Mouse (Mus musculus): Measurements from ENCODE around the gene Commd1. TPM values are rescaled to one million over a fixed set of nuclear protein-coding genes. Genes with fewer than 3 reads are reported as not detected.

Gene Commd1
- polyA plus RNA-seq, 1 experiment from 2014 or later: 371 TPM

GRCm38 (mm10) chr11:22995461-22995860 is 13.3 kb upstream of the Commd1 start:
- H3K9ac ChIP-seq (ENCODE audit: low read length): no peak overlapping the region
- ATAC-seq (ENCODE audit: insufficient read depth, low FRiP score): no peak
- no peaks in the 10 kb centered on the region for H3K27me3 ChIP-seq (ENCODE audit: control insufficient read depth, insufficient read depth, low read length)
- no peak overlapping the region for H3K27ac ChIP-seq (ENCODE audit: low read length)
- WGBS: 93% methylated on average over 4 of the region's 4 CpGs
- H3K36me3 ChIP-seq (ENCODE audit: control insufficient read depth, insufficient read depth, low read length): peaks cover 30% of the 10 kb centered on the region
- H3K9me3 ChIP-seq (replicated peaks; ENCODE audit: control insufficient read depth, low read length): no peaks in the 10 kb centered on the region
- H3K4me2 ChIP-seq (ENCODE audit: low read depth, low read length): no peak overlapping the region
- H3K4me1 ChIP-seq (ENCODE audit: control insufficient read depth, insufficient read depth, low read length): peaks cover 6% of the 10 kb centered on the region; the same call in 1 of the 2 replicates
- no peak overlapping the region for H3K4me3 ChIP-seq (replicated peaks; ENCODE audit: low read length)

GRCm38 (mm10) chr11:22994271-22994670 is 12.1 kb upstream of the Commd1 start:
- Histone ChIP-seq H3K4me3 (replicated peaks; ENCODE audit: low read length) (no peak overlapping the region), H3K27me3 (ENCODE audit: control insufficient read depth, insufficient read depth, low read length) (no peaks in the 10 kb centered on the region), H3K36me3 (ENCODE audit: control insufficient read depth, insufficient read depth, low read length) (peaks cover 18% of the 10 kb centered on the region), H3K9me3 (replicated peaks; ENCODE audit: control insufficient read depth, low read length) (no peaks in the 10 kb centered on the region), H3K4me2 (ENCODE audit: low read depth, low read length) (no peak overlapping the region), H3K9ac (ENCODE audit: low read length) (no peak overlapping the region), H3K4me1 (ENCODE audit: control insufficient read depth, insufficient read depth, low read length) (peaks cover 11% of the 10 kb centered on the region; the same call in 1 of the 2 replicates), H3K27ac (ENCODE audit: low read length) (no peak overlapping the region)
- no peak for ATAC-seq (ENCODE audit: insufficient read depth, low FRiP score)
- WGBS: 85% methylated on average over 2 of the region's 2 CpGs

GRCm38 (mm10) chr11:22991218-22991835 is 9.1 kb upstream of the Commd1 start:
- H3K9me3 ChIP-seq (replicated peaks; ENCODE audit: control insufficient read depth, low read length): no peaks in the 10 kb centered on the region
- no peak overlapping the region for H3K27ac ChIP-seq (ENCODE audit: low read length)
- peak overlapping the region; percentile 67 for H3K4me2 ChIP-seq (ENCODE audit: low read depth, low read length)
- H3K9ac ChIP-seq (ENCODE audit: low read length): peak overlapping the region; percentile 94
- no peak for ATAC-seq (ENCODE audit: insufficient read depth, low FRiP score)
- peaks cover 11% of the 10 kb centered on the region; the same call in 1 of the 2 replicates for H3K4me1 ChIP-seq (ENCODE audit: control insufficient read depth, insufficient read depth, low read length)
- H3K36me3 ChIP-seq (ENCODE audit: control insufficient read depth, insufficient read depth, low read length): peaks cover 9% of the 10 kb centered on the region; the same call in 1 of the 2 replicates
- peak overlapping the region; percentile 82 for H3K4me3 ChIP-seq (replicated peaks; ENCODE audit: low read length)
- WGBS: 7% methylated on average over 14 of the region's 14 CpGs
- H3K27me3 ChIP-seq (ENCODE audit: control insufficient read depth, insufficient read depth, low read length): no peaks in the 10 kb centered on the region

DNA sequence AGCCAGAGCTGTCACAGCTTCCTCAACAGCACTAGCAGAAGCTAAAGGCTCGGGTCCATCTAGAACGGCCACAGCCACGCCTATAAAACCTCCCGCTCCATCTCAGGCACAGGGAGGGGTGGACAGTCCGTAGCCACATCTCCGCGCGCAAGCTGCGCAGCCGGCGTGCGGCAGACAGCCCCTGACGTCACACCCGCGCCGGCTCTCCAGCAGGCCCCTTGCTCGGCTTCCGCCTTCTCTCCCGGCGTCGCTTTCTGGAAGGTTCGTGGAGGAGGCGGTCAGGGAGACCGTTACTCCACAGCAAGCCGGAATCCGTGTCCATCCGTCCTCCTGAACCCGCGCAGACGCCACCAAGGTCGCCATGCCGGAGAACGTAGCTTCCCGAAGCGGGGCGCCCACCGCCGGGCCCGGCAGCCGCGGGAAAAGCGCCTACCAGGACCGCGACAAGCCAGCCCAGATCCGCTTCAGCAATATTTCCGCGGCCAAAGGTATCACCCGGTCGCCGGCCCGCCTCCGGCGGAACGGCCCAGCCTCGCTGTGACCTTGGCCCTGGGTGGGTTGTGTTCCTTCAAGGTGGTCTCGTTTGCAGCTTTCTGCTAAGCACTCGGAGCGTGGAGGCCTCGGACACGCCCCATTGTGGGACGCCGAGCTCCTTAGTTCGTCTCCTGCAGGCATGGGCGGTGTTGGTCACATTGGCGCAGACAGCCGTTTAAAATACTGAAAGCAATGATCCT is 8.4 kb upstream of the Commd1 start, which contains the start of gene Cct4:
Gene Cct4 (plus strand): TSS at position 127 of the 734 bp plus-strand sequence.
- Histone ChIP-seq H3K9ac (ENCODE audit: low read length) (peak within 1 kb of the TSS; percentile 94), H3K9me3 (replicated peaks; ENCODE audit: control insufficient read depth, low read length) (no peaks in the 10 kb centered on the region), H3K27ac (ENCODE audit: low read length) (peak within 1 kb of the TSS; percentile 78), H3K4me3 (replicated peaks; ENCODE audit: low read length) (peak within 1 kb of the TSS; percentile 82), H3K4me1 (ENCODE audit: control insufficient read depth, insufficient read depth, low read length) (peaks cover 11% of the 10 kb centered on the region; the same call in 1 of the 2 replicates), H3K4me2 (ENCODE audit: low read depth, low read length) (peak within 1 kb of the TSS; percentile 67), H3K36me3 (ENCODE audit: control insufficient read depth, insufficient read depth, low read length) (peaks cover 9% of the 10 kb centered on the region; the same call in 1 of the 2 replicates), H3K27me3 (ENCODE audit: control insufficient read depth, insufficient read depth, low read length) (no peaks in the 10 kb centered on the region)
- WGBS: under 1% methylated on average over 66 of the region's 66 CpGs
- ATAC-seq (ENCODE audit: insufficient read depth, low FRiP score): peak; percentile 98

- Histone ChIP-seq H3K9ac (ENCODE audit: low read length) (peak overlapping the region; percentile 94), H3K4me3 (replicated peaks; ENCODE audit: low read length) (peak overlapping the region; percentile 82), H3K4me1 (ENCODE audit: control insufficient read depth, insufficient read depth, low read length) (peaks cover 11% of the 10 kb centered on the region; the same call in 1 of the 2 replicates), H3K9me3 (replicated peaks; ENCODE audit: control insufficient read depth, low read length) (no peaks in the 10 kb centered on the region), H3K4me2 (ENCODE audit: low read depth, low read length) (peak overlapping the region; percentile 54), H3K27me3 (ENCODE audit: control insufficient read depth, insufficient read depth, low read length) (no peaks in the 10 kb centered on the region), H3K36me3 (ENCODE audit: control insufficient read depth, insufficient read depth, low read length) (peaks cover 4% of the 10 kb centered on the region; the same call in 1 of the 2 replicates), H3K27ac (ENCODE audit: low read length) (peak overlapping the region; percentile 78)
- ATAC-seq (ENCODE audit: insufficient read depth, low FRiP score): 0 out of 2 replicates have a peak, but pooled peaks have one; percentile 1
- 33% methylated on average over 1 of the region's 1 CpGs for WGBS
Observed at GRCm38 (mm10) chr11:22989786-22990185, 7.6 kb upstream of the Commd1 start.

- Histone ChIP-seq H3K9ac (ENCODE audit: low read length) (no peak overlapping the region), H3K4me2 (ENCODE audit: low read depth, low read length) (no peak overlapping the region), H3K27me3 (ENCODE audit: control insufficient read depth, insufficient read depth, low read length) (no peaks in the 10 kb centered on the region), H3K27ac (ENCODE audit: low read length) (no peak overlapping the region), H3K4me1 (ENCODE audit: control insufficient read depth, insufficient read depth, low read length) (peaks cover 13% of the 10 kb centered on the region; the same call in 1 of the 2 replicates), H3K36me3 (ENCODE audit: control insufficient read depth, insufficient read depth, low read length) (no peaks in the 10 kb centered on the region), H3K9me3 (replicated peaks; ENCODE audit: control insufficient read depth, low read length) (no peaks in the 10 kb centered on the region), H3K4me3 (replicated peaks; ENCODE audit: low read length) (no peak overlapping the region)
- no peak for ATAC-seq (ENCODE audit: insufficient read depth, low FRiP score)
- WGBS: 32% methylated on average over 2 of the region's 2 CpGs
Observed at GRCm38 (mm10) chr11:22987357-22987756, 5.2 kb upstream of the Commd1 start.

DNA sequence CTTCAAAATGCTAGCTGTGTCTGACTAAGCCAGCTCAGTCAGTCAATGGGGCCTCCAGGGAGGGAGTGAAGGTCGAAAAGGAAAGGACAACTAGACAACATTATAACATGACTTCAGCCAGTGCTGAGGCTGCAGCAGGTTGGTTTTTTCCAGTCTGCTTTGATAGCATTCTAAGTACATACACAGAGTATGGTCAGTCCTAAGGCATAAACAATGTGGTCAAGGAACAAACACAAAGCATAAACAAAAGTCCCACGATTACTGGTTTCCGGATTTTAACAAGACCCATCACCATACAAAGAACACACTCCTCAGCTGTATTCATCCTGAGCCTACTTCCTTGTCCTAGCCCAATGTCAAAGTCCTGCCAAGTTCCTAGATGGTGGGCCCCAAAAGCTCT is 3.3 kb upstream of the Commd1 start:
- no peak for ATAC-seq (ENCODE audit: insufficient read depth, low FRiP score)
- Histone ChIP-seq H3K9me3 (replicated peaks; ENCODE audit: control insufficient read depth, low read length) (no peaks in the 10 kb centered on the region), H3K27me3 (ENCODE audit: control insufficient read depth, insufficient read depth, low read length) (no peaks in the 10 kb centered on the region), H3K9ac (ENCODE audit: low read length) (no peak overlapping the region), H3K27ac (ENCODE audit: low read length) (no peak overlapping the region), H3K4me3 (replicated peaks; ENCODE audit: low read length) (no peak overlapping the region), H3K36me3 (ENCODE audit: control insufficient read depth, insufficient read depth, low read length) (no peaks in the 10 kb centered on the region), H3K4me1 (ENCODE audit: control insufficient read depth, insufficient read depth, low read length) (peaks cover 18% of the 10 kb centered on the region), H3K4me2 (ENCODE audit: low read depth, low read length) (no peak overlapping the region)
- WGBS: 65% methylated on average over 3 of the region's 3 CpGs

GRCm38 (mm10) chr11:22982846-22983245 is 664 bp upstream of the Commd1 start:
- Histone ChIP-seq H3K9ac (ENCODE audit: low read length) (no peak overlapping the region), H3K27me3 (ENCODE audit: control insufficient read depth, insufficient read depth, low read length) (no peaks in the 10 kb centered on the region), H3K4me1 (ENCODE audit: control insufficient read depth, insufficient read depth, low read length) (peaks cover 19% of the 10 kb centered on the region), H3K4me2 (ENCODE audit: low read depth, low read length) (no peak overlapping the region), H3K27ac (ENCODE audit: low read length) (no peak overlapping the region), H3K9me3 (replicated peaks; ENCODE audit: control insufficient read depth, low read length) (no peaks in the 10 kb centered on the region), H3K36me3 (ENCODE audit: control insufficient read depth, insufficient read depth, low read length) (no peaks in the 10 kb centered on the region), H3K4me3 (replicated peaks; ENCODE audit: low read length) (no peak overlapping the region)
- ATAC-seq (ENCODE audit: insufficient read depth, low FRiP score): no peak
- WGBS: 76% methylated on average over 6 of the region's 6 CpGs

GRCm38 (mm10) chr11:22981543-22981950 is 635 bp downstream of the Commd1 start:
- Histone ChIP-seq H3K4me2 (ENCODE audit: low read depth, low read length) (peak overlapping the region; percentile 75), H3K4me3 (replicated peaks; ENCODE audit: low read length) (peak overlapping the region; percentile 68), H3K36me3 (ENCODE audit: control insufficient read depth, insufficient read depth, low read length) (no peaks in the 10 kb centered on the region), H3K27me3 (ENCODE audit: control insufficient read depth, insufficient read depth, low read length) (no peaks in the 10 kb centered on the region), H3K4me1 (ENCODE audit: control insufficient read depth, insufficient read depth, low read length) (peaks cover 19% of the 10 kb centered on the region), H3K9ac (ENCODE audit: low read length) (peak overlapping the region; percentile 77), H3K9me3 (replicated peaks; ENCODE audit: control insufficient read depth, low read length) (no peaks in the 10 kb centered on the region), H3K27ac (ENCODE audit: low read length) (peak overlapping the region; percentile 96)
- ATAC-seq (ENCODE audit: insufficient read depth, low FRiP score): peak; percentile 39
- WGBS: under 1% methylated on average over 12 of the region's 12 CpGs
